Mouse (Mus musculus) forebrain, embryonic 11.5 days (tissue): ENCODE measurements around the gene Ift74. TPM values are rescaled to one million over a fixed set of nuclear protein-coding genes. Genes with fewer than 3 reads are reported as not detected.

ENCODE experiments used
- ATAC-seq: fragments of 200-750 bp; cut with Nextera tagmentation; replicated peaks from 2 replicates; pipeline ENCODE4 v1.8.0; 2017; ENCODE audit warnings: moderate TSS enrichment; ENCODE audit not compliant: low FRiP score
- DNase-seq: peaks from one replicate; pipeline ENCODE4 v3.0.0-alpha.2; 2017; ENCODE audit warnings: low spot score
- H3K27ac ChIP-seq: fragments of 300-500 bp; sonication (generic); 2 replicates; pipeline ENCODE4 v1.5.1; 2014; ENCODE audit warnings: low read depth, low read length
- H3K27me3 ChIP-seq: fragments of 300-500 bp; sonication (generic); 2 replicates; pipeline ENCODE4 v1.6.1; 2014; ENCODE audit warnings: mild to moderate bottlenecking, low read length, mixed read lengths; ENCODE audit not compliant: control insufficient read depth, insufficient read depth
- H3K36me3 ChIP-seq: fragments of 300-500 bp; sonication (generic); 2 replicates; pipeline ENCODE4 v1.6.1; 2014; ENCODE audit warnings: mild to moderate bottlenecking, low read length, moderate library complexity, mixed read lengths; ENCODE audit not compliant: control insufficient read depth, insufficient read depth
- H3K4me1 ChIP-seq: fragments of 300-500 bp; sonication (generic); replicated peaks from 2 replicates; pipeline ENCODE4 v1.6.1; 2014; ENCODE audit warnings: low read length, mixed read lengths; ENCODE audit not compliant: control insufficient read depth, insufficient read depth
- H3K4me2 ChIP-seq: fragments of 300-500 bp; sonication (generic); 2 replicates; pipeline ENCODE4 v1.6.1; 2014; ENCODE audit warnings: low read depth, mild to moderate bottlenecking, low read length, moderate library complexity, mixed read lengths; ENCODE audit not compliant: severe bottlenecking
- H3K4me3 ChIP-seq: fragments of 300-500 bp; sonication (generic); 2 replicates; pipeline ENCODE4 v1.5.1; 2014; ENCODE audit warnings: low read depth, low read length
- H3K9ac ChIP-seq: fragments of 300-500 bp; sonication (generic); 2 replicates; pipeline ENCODE4 v1.6.1; 2014; ENCODE audit warnings: low read length
- H3K9me3 ChIP-seq: fragments of 300-500 bp; sonication (generic); 2 replicates; pipeline ENCODE4 v1.6.1; 2016; ENCODE audit warnings: low read length, mixed read lengths; ENCODE audit not compliant: control insufficient read depth
- WGBS: fragments of 180-500 bp; shearing (Covaris S2); extraction: QIAGEN DNeasy Blood & Tissue Kit; methylation state at CpG from one replicate; pipeline ENCODE4 v1.1.7; 2014; 5-methylcytosine and 5-hydroxymethylcytosine counted together
- polyA plus RNA-seq: library from polyadenylated mRNA; unstranded; fragments of >200 nt; fragmentation: Nextera tagmentation; extraction: Ambion mirVana; gene quantifications from 2 replicates; pipeline ENCODE4 v1.2.1, GENCODE M21; 2014

Gene Ift74
- polyA plus RNA-seq = 70.7 and 80.7 TPM in 2 replicates

DNA sequence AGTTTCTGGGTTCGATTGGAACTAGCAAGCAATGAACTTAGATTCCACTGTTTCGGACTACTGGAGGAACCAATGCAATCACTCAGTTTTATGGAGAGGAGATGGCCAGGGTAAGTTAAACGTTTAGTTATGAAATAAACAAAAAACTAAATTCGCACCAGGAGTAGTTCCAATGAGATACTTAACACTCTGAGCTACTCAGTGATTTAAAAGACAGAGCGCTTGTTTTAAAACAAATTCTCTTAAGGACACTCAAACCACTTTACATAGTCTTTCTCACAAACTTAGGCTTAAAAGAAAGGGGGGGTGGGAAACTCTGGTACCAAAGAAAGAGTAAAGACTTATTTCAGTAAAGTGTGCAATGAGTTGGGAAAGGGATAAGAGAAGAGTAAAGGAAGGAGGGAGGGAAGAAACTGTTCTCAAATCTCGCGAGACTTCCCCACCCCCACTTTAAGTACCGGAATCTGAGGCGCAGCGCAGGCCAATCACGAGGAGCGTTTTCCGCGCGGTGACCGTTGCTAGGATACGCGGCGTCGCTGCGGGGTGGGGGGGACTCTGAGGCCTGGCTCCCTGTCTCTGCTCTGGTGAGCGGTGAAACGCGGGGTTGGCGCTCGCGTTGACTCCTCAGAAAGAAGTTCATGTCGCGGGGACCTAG, at the start of gene Ift74:
Gene Ift74, plus strand, starts transcription at position 520 of the 655 bp plus-strand sequence.
- Histone ChIP-seq H3K4me2 (peak within 1 kb of the TSS; percentile 45), H3K36me3 (no peaks in the 10 kb centered on the region), H3K4me3 (peak within 1 kb of the TSS; percentile 62), H3K9me3 (no peaks in the 10 kb centered on the region), H3K27me3 (no peaks in the 10 kb centered on the region), H3K27ac (peak within 1 kb of the TSS; percentile 70), H3K4me1 (0 out of 2 replicates have a peak, but pooled peaks cover 2% of the 10 kb centered on the region), H3K9ac (peak within 1 kb of the TSS; percentile 81)
- 1% methylated on average over 29 of the region's 29 CpGs for WGBS
- peak; percentile 100 for ATAC-seq
- DNase-seq = peak; percentile 98

DNA sequence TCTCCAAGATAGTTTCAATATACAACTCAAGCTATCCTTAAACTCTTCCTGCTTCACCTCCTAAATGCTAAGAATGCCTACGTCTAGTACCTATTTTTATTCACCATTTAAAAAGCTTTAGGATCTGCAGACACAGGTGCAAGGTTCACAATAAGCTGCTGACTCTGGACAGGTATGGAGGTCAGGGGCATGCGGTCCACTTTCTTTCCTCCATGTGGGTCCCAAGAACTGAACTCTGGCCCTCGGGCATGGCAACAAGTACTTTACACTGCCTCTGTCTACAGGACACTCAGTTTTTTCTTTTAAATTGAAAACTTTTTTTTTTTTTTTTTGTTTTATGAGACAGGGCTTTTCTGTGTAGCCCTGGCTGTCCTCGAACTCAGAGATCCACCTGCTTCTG, 41.6 kb upstream of the Ift74 start:
- Histone ChIP-seq H3K36me3 (no peaks in the 10 kb centered on the region; the same call in 1 of the 2 replicates), H3K27ac (no peak overlapping the region), H3K9ac (no peak overlapping the region), H3K27me3 (no peaks in the 10 kb centered on the region), H3K4me2 (no peak overlapping the region), H3K4me1 (no peaks in the 10 kb centered on the region), H3K9me3 (no peaks in the 10 kb centered on the region), H3K4me3 (no peak overlapping the region)
- WGBS = 96% methylated on average over 4 of the region's 4 CpGs
- no peak for ATAC-seq
- no peak for DNase-seq

- Histone ChIP-seq H3K4me2 (no peak overlapping the region), H3K27ac (no peak overlapping the region), H3K27me3 (no peaks in the 10 kb centered on the region), H3K4me3 (no peak overlapping the region), H3K9ac (no peak overlapping the region), H3K36me3 (no peaks in the 10 kb centered on the region; the same call in 1 of the 2 replicates), H3K9me3 (no peaks in the 10 kb centered on the region), H3K4me1 (no peaks in the 10 kb centered on the region)
- 79% methylated on average over 4 of the region's 4 CpGs for WGBS
- no peak for DNase-seq
- no peak for ATAC-seq
These were observed 22.4 kb upstream of the Ift74 start for GRCm38 (mm10) chr4:94591765-94592381.

DNA sequence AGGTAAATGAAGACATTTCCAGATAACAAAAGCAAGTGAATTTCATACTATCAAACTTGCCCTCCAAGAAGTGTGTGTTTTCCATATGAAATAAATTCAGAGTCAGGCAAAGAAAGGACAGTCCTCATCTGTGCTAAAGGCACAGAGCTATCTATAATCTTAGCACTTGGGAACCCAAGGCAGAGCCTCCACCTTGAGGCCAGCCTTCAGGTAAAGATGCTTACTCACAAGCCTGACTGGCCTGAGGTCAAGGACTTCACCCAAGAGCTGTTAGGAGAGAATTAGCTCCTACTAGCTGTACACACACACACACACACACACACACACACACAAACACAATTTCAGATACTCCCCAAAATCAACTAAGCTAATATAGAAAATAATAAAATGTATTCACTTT, 21.6 kb upstream of the Ift74 start:
- H3K27me3 ChIP-seq = no peaks in the 10 kb centered on the region
- no peak for ATAC-seq
- no peak overlapping the region for H3K4me2 ChIP-seq
- H3K9ac ChIP-seq = no peak overlapping the region
- no peaks in the 10 kb centered on the region for H3K9me3 ChIP-seq
- DNase-seq = no peak
- H3K4me1 ChIP-seq = no peaks in the 10 kb centered on the region
- no peak overlapping the region for H3K27ac ChIP-seq
- H3K36me3 ChIP-seq = no peaks in the 10 kb centered on the region
- no peak overlapping the region for H3K4me3 ChIP-seq

GRCm38 (mm10) chr4:94601395-94601794, 12.9 kb upstream of the Ift74 start:
- H3K9me3 ChIP-seq = no peaks in the 10 kb centered on the region
- WGBS = 89% methylated on average over 4 of the region's 4 CpGs
- ATAC-seq = no peak

DNA sequence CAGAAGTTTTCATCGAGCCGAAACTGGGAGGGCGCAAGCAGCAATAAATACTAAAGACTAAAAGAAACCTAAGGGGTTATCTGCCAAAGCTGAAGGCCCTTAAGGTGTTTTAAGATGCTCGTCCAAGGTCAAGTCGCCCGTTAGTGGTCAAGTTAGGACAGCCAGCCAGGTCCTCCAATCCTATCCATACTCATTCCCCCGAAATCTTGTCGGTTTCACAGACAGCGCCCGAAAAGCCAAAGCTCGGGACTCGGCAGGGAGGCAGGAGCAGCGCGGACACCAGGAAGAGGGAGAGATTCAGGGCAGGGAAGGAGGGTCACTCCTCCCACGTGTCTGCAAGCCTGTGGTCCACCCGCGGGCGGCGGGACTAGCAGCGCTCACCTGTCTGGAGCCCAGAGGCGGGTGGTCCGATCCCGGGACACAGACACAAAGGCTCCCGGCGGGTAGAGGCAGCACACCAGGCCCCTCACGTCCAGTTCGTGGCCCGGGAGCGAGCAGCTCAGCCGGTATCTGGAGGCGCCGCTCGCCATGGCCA, 11.7 kb upstream of the Ift74 start:
- H3K9me3 ChIP-seq = no peaks in the 10 kb centered on the region
- H3K4me3 ChIP-seq = peak overlapping the region; percentile 85
- under 1% methylated on average over 33 of the region's 33 CpGs for WGBS
- H3K4me2 ChIP-seq = peak overlapping the region; percentile 71
- no peaks in the 10 kb centered on the region for H3K36me3 ChIP-seq
- 0 out of 2 replicates have a peak, but pooled peaks cover 3% of the 10 kb centered on the region for H3K4me1 ChIP-seq
- no peak for DNase-seq
- no peaks in the 10 kb centered on the region for H3K27me3 ChIP-seq
- peak overlapping the region; percentile 68 for H3K27ac ChIP-seq
- peak overlapping the region; percentile 91 for H3K9ac ChIP-seq
- ATAC-seq = no peak

More at GRCm38 (mm10) chr4:94601395-94601794, 12.9 kb upstream of the Ift74 start:
- no peak for DNase-seq
- Histone ChIP-seq H3K27me3 (no peaks in the 10 kb centered on the region), H3K9ac (no peak overlapping the region), H3K4me3 (0 out of 2 replicates have a peak overlapping the region, but pooled peaks have one; percentile 85), H3K27ac (no peak overlapping the region), H3K4me2 (peak overlapping the region; percentile 71; the same call in 1 of the 2 replicates), H3K4me1 (0 out of 2 replicates have a peak, but pooled peaks cover 3% of the 10 kb centered on the region), H3K36me3 (no peaks in the 10 kb centered on the region)

DNA sequence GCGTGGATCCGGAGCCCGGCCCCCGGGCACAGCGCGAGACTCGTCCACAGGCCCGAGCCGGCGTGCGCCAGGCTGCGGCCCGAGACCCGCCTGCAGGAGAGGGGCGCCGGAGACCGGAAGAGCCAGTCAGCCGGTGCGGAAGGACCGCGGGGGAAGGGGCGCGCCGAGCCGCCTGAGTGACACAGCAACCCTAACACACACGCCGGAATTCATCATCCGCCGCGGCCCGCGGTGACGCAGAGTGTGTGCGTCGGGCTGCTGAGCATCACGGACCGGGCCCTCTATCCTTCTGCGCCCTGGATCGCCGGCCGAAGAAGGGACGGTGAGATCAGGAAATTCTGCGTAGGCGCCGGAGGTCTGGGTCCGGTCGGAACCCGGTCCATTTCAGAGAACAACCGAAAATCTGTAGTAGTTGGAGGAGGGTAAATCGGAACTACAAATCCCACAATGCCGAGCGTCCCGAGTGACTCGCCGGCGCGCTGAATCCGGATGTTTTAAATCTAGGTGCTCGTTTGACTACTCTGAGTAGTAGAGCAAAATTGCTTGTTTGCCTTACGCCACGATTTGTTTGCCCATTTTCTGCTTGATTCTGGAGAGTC, 11.2 kb upstream of the Ift74 start, which contains the start of gene Plaa:
Gene Plaa, minus strand, starts transcription at position 214 of the 599 bp plus-strand sequence.
- peak; percentile 99 for ATAC-seq

GRCm38 (mm10) chr4:94604452-94605019, 9.8 kb upstream of the Ift74 start:
- WGBS = 91% methylated on average over 2 of the region's 2 CpGs
- no peak overlapping the region for H3K4me3 ChIP-seq
- H3K4me1 ChIP-seq = 0 out of 2 replicates have a peak, but pooled peaks cover 3% of the 10 kb centered on the region
- no peaks in the 10 kb centered on the region for H3K27me3 ChIP-seq
- ATAC-seq = no peak
- no peaks in the 10 kb centered on the region for H3K9me3 ChIP-seq
- no peaks in the 10 kb centered on the region for H3K36me3 ChIP-seq
- no peak overlapping the region for H3K9ac ChIP-seq
- no peak overlapping the region for H3K4me2 ChIP-seq
- no peak for DNase-seq
- no peak overlapping the region for H3K27ac ChIP-seq

More for the DNA sequence above, 11.2 kb upstream of the Ift74 start, which contains the start of gene Plaa:
- under 1% methylated on average over 60 of the region's 61 CpGs for whole genome bisulfite sequencing
- H3K4me3 ChIP-seq = peak within 1 kb of the TSS; percentile 85
- no peaks in the 10 kb centered on the region for H3K36me3 ChIP-seq
- H3K4me2 ChIP-seq = peak within 1 kb of the TSS; percentile 79
- H3K27ac ChIP-seq = peak within 1 kb of the TSS; percentile 68
- H3K9ac ChIP-seq = peak within 1 kb of the TSS; percentile 91
- H3K27me3 ChIP-seq = no peaks in the 10 kb centered on the region
- no peaks in the 10 kb centered on the region for H3K9me3 ChIP-seq
- H3K4me1 ChIP-seq = 0 out of 2 replicates have a peak, but pooled peaks cover 3% of the 10 kb centered on the region
- DNase-seq = peak; percentile 95
